9 mouse cellular contexts compared by ENCODE assay signal in genomic region chr3:154332213-154332530, GRCm38 (mm10). TPM values are rescaled to one million over a fixed set of nuclear protein-coding genes. Genes with fewer than 3 reads are reported as not detected.
A peak's percentile ranks its signal among the peaks of the same experiment; 100 is the strongest.
DNase-seq lines count a peak whose midpoint lies in the region; ATAC-seq and TF ChIP-seq lines count a peak whose summit lies in the region.
"Had no signal": no experiment of that assay in that cellular context is flagged by ENCODE, and none has a peak within 500 bp of the region (broad histone marks: within the 10 kb centered on the region; RNA-seq: fewer than 3 reads in every experiment).

No protein-coding gene starts in this region.

- H3K4me1 ChIP-seq in liver, adult 2 months (ENCODE audit: control insufficient read depth, insufficient read depth, low read length) = peaks cover 2% of the 10 kb centered on the region; the same call in 1 of the 2 replicates
- peaks cover 4% of the 10 kb centered on the region; the same call in 1 of the 2 replicates for H3K4me1 ChIP-seq in kidney, embryonic 14.5 days (ENCODE audit: control insufficient read depth, insufficient read depth, low read length)
- H3K4me1 ChIP-seq in midbrain, embryonic 14.5 days (ENCODE audit: control insufficient read depth, insufficient read depth, low read length) = peaks cover 12% of the 10 kb centered on the region; the same call in 1 of the 2 replicates

- no peak for TF ChIP-seq POLR2A in liver, adult 2 months (IDR thresholded peaks at IDR 0.05; ENCODE audit: extremely low read depth, insufficient read depth, low read length)

- WGBS in liver, adult 2 months = 2% methylated on average over 20 of the region's 20 CpGs
- WGBS in kidney, embryonic 14.5 days = 0% methylated on average over 20 of the region's 20 CpGs
- under 1% methylated on average over 20 of the region's 20 CpGs for WGBS in midbrain, embryonic 14.5 days

- no peaks in the 10 kb centered on the region for H3K79me2 ChIP-seq in liver, adult 2 months (ENCODE audit: control insufficient read depth, insufficient read depth, low read length)

- no peak; the same call in 1 of the 2 replicates for ATAC-seq in kidney, embryonic 14.5 days (ENCODE audit: low FRiP score, low TSS enrichment)
- ATAC-seq in midbrain, embryonic 14.5 days (ENCODE audit: low FRiP score, low TSS enrichment) = no peak

- H3K9me3 ChIP-seq in kidney, embryonic 14.5 days (ENCODE audit: control insufficient read depth, low read length) = no peaks in the 10 kb centered on the region
- no peaks in the 10 kb centered on the region for H3K9me3 ChIP-seq in midbrain, embryonic 14.5 days (ENCODE audit: control insufficient read depth, low read length)

- no peak overlapping the region; the same call in 1 of the 2 replicates for H3K4me2 ChIP-seq in kidney, embryonic 14.5 days (replicated peaks; ENCODE audit: low read depth, low read length)
- no peak overlapping the region for H3K4me2 ChIP-seq in midbrain, embryonic 14.5 days (ENCODE audit: low read length)

- no peak overlapping the region for H3K9ac ChIP-seq in liver, adult 2 months (ENCODE audit: low read depth, low read length)
- no peak overlapping the region for H3K9ac ChIP-seq in kidney, embryonic 14.5 days (ENCODE audit: low read depth, low read length)
- H3K9ac ChIP-seq in midbrain, embryonic 14.5 days (replicated peaks; ENCODE audit: low read length) = no peak overlapping the region

- no peak overlapping the region for H3K27ac ChIP-seq in liver, adult 2 months (replicated peaks; ENCODE audit: insufficient read depth, low read depth, low read length)
- H3K27ac ChIP-seq in kidney, embryonic 14.5 days (ENCODE audit: low read depth, low read length) = no peak overlapping the region
- H3K27ac ChIP-seq in midbrain, embryonic 14.5 days (replicated peaks; ENCODE audit: low read depth, low read length) = no peak overlapping the region

- H3K4me3 ChIP-seq in liver, adult 2 months (ENCODE audit: insufficient read depth, low read depth, low read length) = peak overlapping the region; percentile 31; the same call in 1 of the 2 replicates
- peak overlapping the region; percentile 16 for H3K4me3 ChIP-seq in kidney, embryonic 14.5 days (ENCODE audit: low read length)
- H3K4me3 ChIP-seq in midbrain, embryonic 14.5 days (replicated peaks; ENCODE audit: low read depth, low read length) = no peak overlapping the region; the same call in 1 of the 2 replicates

- TF ChIP-seq CTCF in liver, adult 2 months (IDR thresholded peaks at IDR 0.05; ENCODE audit: low read depth, low read length) = no peak

- peaks cover 38% of the 10 kb centered on the region for H3K27me3 ChIP-seq in liver, adult 2 months (ENCODE audit: control insufficient read depth, insufficient read depth, low read length)
- peaks cover 86% of the 10 kb centered on the region for H3K27me3 ChIP-seq in kidney, embryonic 14.5 days (ENCODE audit: control insufficient read depth, insufficient read depth, low read length)
- H3K27me3 ChIP-seq in midbrain, embryonic 14.5 days (ENCODE audit: control insufficient read depth, insufficient read depth, low read length) = peaks cover 81% of the 10 kb centered on the region

- no peaks in the 10 kb centered on the region for H3K36me3 ChIP-seq in liver, adult 2 months (ENCODE audit: control insufficient read depth, insufficient read depth, low read length)
- H3K36me3 ChIP-seq in kidney, embryonic 14.5 days (ENCODE audit: control insufficient read depth, insufficient read depth, low read length) = no peaks in the 10 kb centered on the region
- H3K36me3 ChIP-seq in midbrain, embryonic 14.5 days (ENCODE audit: control insufficient read depth, insufficient read depth, low read length) = no peaks in the 10 kb centered on the region
- H3K36me3 ChIP-seq: G1E had no signal

- no peak for DNase-seq in liver, adult 2 months (ENCODE audit: extremely low read depth, low read depth, low spot score)
- no peak for DNase-seq in liver
- DNase-seq in forelimb bud, embryonic 11.5 days (ENCODE audit: low read depth, low spot score) = peak; percentile 25
- DNase-seq in midbrain, embryonic 14.5 days = peak; percentile 30
- DNase-seq in right cerebral cortex, postnatal 36 days (ENCODE audit: low spot score in 2 of 2) = no peak
- no peak for DNase-seq in cerebellum, adult 18-20 months
- DNase-seq in right cerebral cortex, postnatal 14 days = no peak

RNA-seq across cellular contexts. Expression of gene Lhx8, which starts 1.7 kb away (rescaled TPM):
- not detected in 2 replicates for total RNA-seq in liver, adult 2 months (2014; rRNA removed)
- polyA plus RNA-seq in liver, adult 2 months (2012; rRNA removed) = not detected in 2 replicates
- polyA plus RNA-seq in kidney, embryonic 14.5 days (2014; fragmentation: Nextera tagmentation; extraction: Ambion mirVana) = not detected in 2 replicates
- 0.26 TPM in 1 of 2 replicates, not detected in the other for polyA plus RNA-seq in midbrain, embryonic 14.5 days (2014; fragmentation: Nextera tagmentation; extraction: Ambion mirVana)
- polyA plus RNA-seq: G1E had no signal

Comparison
In these comparisons a context has a peak if more than half of its experiments do, and no peak if none do; other contexts are left out.
1. DNase-seq: peak in forelimb bud, embryonic 11.5 days (single experiment) and midbrain, embryonic 14.5 days (single experiment); none in liver, adult 2 months (single experiment), liver (single experiment), right cerebral cortex, postnatal 36 days (0 of 2), cerebellum, adult 18-20 months (0 of 2) and right cerebral cortex, postnatal 14 days (single experiment).